Mouse (Mus musculus) adrenal gland, adult (tissue): Measurements from ENCODE around the gene Pde10a.

Source experiments
- DNase-seq, 2 experiments: peaks; one replicate each; pipeline ENCODE4 v3.0.0; 2022 to 2023; ENCODE audit warnings: low spot score in 1 of 2; ENCODE audit not compliant: inconsistent age in 2 of 2

Pde10a gene

DNA sequence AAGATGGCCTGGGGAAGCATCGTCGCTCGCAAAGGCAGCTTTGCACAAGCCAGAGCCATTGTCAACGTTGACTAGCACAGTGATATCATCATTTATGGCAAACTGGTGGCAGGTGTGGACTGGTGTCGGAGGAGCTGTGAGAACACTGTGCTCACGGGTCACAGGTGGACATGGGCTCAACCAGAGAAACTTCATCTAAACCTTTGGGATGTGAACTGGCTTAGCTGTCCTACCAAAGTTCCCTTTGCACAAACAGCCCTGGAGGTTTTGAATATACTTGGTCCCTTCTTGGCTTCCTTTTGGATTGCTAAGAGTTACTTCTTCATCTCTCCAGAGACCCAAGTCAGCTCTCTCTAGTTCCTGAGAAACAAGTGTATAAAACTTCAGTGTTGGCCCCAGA is 41.7 kb downstream of the Pde10a start, which contains the start of gene Gm17087:
Gene Gm17087, minus strand, starts transcription at position 101 of the 400 bp plus-strand sequence.
- no peak for DNase-seq

DNA sequence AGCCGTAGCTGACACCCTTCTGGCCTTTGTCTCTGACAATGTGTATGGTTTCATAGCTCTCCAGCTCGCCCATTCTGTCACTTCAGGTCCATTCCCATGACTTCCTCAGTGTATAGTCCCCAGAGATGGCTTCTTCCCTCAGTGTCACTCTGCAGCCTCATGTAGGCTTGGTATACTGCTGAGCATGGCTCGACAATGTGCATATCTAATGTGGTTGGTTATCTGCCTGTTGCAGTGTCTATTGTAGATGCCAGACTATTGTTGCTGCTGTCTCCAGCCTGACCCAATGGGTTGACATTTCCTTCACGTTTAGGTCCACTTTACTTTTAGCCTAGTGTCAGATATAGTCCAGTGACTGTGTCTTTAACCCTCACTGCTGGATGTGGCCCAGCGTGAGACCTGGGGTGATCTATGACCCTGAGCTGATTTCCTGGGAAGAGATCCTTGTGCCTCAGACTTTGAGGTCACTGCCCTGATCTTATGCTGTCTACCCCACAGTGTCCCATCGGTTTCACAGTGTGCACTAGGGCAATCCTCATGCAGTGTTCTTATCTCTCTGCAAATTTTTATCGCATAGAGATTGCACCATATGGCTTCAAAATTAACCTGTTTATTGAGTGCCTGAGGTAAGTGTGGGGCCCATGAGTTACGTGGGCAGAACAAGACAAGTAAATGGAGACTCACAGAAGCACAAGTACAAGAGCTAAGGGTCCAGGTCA is 48.5 kb downstream of the Pde10a start:
- no peak for DNase-seq

DNA sequence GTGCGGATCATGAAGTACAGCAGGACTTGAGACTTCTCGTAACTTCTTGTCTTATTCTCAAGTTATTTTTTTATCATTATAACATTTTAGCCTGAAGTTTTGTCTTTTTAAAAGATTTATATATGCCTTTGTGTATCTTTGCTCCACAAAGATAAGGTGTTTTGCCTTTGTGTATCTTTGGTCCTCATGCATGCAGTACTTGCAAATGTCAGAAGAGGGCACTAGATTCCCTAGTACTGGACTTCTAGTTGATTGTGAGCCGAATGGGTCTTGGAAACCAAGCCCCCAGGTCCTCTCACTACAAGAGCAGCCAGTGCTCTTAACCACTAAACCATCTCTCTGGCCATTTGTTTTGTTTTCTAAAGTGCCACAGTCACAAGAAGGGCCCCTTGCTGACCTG is 55.2 kb downstream of the Pde10a start:
- peak in 1 of 2 experiments; percentile 64 for DNase-seq

DNA sequence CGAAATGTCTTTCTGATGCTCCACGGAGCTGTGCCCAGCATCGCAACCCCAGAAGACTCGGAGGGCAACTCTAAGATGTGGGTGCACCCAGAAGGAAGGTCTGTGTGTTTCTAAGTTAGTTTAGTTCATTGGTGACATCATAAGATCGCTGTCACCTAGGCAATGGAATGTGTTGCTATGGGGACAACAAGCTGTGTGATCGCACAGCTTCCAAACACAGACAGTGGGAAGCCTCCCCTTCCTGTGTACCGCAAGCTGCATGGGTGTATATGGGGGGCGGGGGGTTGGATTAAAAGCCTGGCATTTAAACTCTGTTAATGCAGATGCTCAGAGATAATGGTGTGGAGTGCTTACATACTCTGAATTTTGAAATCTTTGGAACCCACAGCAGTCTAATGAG is 56.4 kb downstream of the Pde10a start:
- DNase-seq, result no peak

DNA sequence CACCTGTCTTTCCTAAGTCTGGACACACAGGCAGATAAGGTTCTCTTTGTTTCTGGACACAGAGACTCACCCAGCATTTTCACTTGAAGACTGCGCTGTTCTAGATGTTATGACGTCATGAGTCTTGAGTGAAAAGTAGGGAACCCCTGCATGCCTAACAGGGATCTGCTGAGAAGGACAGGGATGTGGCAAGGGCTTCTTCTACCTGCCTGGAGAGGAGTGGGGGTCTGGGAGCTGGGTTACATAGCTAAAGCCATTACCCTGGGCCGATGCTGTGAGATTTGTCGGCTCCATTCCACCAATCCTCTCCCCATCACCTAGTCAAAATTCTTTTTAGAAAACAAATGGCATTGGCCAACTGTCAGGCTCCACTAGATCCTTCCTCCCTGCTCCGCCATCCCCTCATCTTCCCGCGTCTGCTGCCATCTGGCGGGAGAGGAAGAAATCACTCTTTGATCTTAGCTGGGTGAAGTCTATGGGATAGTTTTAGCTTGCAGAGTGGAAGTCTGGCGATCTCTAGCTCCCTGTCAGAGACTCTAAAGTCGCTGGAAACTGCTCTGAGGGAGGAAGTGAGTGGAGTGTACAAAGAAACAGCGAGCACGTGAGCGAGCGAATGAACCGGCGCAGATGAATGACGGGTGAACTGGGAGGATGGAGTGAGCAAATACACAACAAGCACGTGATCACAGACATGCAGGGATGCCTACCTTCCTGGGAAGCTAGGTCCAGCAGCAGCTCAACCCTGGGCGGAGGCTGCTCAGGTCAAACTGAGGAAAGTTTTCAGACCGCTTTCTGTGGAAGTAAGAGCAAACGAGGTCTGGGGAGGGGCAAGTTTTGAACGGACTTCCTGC is 67.5 kb downstream of the Pde10a start:
- peak; percentile 76 to 92 for DNase-seq

DNA sequence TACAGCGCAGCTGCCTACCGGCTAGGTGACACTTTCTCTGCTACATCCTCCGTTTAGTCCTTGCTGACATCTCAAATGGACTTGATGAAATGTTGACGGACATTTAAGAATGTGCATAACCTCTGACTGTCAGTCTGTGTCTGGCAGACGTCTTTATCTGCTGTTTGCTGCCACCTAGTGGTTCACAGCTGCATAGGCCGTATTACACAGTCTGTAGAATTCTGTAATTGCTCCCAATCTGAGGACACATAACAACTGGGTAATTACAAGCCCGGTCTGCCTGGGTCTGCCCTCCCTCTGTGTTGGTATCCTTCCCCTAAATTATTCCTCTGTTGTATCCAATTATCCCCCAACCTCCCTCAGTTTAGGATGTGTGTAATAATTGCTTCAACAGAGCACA is 72.6 kb downstream of the Pde10a start:
- DNase-seq, result peak; percentile 59 to 88

DNA sequence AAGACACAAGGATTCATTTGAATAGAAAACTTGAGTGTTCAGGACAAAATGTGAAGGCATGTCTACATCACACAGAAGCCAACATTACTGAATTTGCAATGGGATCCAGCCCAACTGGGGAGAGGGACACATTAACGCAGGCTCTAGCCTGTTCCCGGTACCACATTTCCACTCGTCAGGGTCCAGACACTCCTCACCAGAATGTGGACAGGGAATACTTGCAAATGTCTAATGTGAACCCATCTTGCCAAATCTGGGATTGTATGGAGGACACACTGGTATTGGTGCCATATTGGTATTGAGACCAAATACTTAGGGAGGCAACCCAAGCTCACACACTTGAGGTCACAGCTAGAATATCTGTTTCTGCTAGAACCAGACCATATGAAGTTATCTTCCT is 77.8 kb downstream of the Pde10a start:
- no peak for DNase-seq

DNA sequence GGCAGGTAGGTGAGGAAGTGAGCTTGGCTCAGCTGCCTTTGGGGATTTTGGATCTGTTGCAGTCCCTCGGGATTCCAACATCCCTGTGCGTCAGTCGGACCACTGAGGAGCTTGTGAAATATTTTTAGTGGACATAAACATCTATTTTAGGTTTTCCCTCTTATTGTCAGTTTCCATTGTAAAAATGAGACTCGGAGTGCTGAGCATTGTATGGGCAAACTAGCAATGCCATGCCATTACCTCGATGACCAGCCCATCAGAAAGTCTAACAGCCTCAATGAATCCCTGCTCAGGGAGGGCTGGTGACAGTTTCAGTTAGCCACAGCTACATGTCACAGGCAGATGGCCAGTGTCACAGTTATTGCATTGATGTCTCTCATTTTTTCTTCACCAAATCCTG is 80.7 kb downstream of the Pde10a start:
- no peak for DNase-seq

DNA sequence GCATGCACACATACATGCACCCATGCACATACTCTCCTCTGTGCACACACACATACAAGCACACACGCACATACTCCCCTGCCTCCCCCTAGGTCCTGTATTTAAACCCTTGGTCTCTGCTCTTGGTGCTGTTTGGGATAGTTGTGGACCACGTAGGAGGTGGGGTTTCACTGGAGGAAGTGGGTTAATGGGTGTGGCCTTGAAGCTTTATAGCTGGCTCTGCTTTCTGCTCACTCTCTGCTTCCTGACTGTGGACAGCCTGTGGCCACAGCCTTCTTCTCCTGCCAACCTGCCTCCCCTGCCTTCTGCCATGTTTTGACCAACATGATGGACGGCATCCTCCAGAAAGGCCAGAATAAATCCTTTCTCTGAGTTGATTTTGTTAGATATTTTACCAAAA is 81.5 kb downstream of the Pde10a start:
- no peak for DNase-seq

DNA sequence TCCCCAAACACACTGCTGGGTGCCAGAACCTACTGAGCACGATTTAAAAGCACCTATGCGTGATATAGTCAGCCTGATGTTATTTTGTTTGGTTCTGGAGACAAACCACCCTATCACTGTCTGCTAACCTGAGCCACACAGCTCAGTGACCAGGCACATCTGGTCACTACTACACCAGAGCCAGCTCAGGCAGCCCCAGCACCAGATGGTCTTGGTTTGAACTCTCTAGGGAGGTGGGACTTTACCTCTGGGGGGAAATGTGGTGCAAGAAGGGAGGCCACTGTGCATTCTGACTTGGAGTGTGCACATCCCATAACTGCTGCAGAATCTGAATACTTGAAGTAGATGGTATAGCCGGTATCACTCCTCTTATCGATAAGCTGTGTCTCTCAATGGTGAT is 86.7 kb downstream of the Pde10a start:
- no peak for DNase-seq

DNA sequence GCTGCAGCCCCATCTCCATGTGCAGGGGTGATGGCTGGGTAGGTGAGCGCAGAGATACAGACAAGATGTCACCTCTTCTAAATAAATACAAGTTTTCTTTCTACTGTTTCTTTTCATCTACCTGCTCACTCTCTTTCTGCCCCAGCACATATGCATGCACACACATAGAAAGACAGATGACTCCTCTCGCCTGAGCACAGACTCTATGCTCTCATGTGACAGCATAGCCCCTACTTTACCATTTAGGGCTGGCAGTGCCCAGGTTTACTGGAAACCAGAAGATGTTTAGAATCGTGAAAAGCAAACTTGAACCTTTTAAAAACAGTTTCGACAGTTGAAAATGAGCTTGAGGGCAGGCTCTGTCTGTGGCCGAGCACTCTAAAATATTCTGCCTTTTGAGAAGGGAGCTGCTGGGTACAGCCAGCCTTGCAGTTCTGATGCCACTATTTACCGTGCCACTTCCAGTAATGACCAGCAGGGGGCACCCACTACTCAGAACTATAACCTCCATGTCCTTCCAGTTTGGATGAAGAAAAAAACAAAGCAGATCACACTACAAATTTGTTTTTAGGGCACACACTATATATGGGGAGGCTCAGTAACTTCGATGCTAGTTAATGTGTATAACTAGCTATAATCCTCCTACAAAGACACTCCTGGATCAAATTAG is 88.8 kb downstream of the Pde10a start:
- DNase-seq, result peak; percentile 77 to 95

DNA sequence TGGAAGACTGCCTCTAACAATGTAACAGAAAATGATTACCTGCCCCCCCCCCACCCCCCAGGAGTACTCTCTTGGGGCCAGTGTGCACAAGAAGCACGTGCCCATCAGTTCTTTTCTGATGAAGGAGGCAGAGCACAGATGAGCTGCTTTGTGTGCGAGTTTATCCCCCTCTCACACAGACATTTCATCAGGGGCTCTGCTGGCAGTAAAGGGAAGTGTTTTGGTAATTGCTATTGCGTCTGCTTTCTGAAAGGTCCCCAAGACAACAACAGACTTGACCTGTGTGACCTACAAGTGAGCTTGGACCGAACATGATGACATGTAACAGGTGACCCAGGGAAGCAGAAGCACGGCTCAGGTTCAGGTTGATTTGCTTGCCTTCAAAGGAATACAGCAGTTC is 95.2 kb downstream of the Pde10a start:
- no peak for DNase-seq

DNA sequence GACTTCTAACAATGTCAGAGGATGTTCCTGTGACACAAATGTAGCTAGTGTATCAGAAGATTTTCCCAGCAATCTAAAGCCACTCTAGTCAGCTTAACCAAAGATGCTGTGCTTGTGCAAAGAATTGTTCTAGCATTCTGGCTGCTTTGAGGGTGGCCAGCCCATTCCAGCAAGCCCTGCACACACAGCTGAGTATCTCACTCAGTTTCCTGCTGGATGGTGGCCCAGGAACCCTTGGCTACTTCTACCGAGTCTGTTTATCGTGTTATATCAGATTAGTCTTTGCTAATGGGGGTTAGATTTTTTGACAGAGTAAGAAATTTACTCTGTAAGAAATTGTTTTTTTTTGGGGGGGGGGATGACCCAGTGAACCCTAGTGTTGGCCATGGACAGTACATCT is 95.9 kb downstream of the Pde10a start:
- DNase-seq, result no peak

DNA sequence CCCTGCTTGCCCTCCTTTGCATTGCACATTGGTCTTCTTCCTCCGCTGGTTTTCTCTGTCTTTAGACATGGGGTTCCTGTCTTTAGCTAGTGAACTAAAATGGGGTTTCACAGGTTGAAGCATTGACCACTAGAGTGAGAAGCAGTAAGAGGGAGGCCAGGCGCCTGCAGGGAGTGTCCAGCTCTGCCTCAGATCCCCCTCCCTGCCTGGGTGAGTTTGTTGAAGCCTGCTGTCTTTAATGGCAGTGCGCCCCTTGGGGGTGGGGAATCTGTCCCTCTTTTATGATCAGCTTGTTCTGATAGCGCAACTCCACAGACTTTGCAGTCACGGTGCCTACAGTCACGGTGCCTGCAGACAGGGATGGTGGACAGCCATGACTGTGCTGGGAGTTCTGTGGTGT is 96.7 kb downstream of the Pde10a start:
- DNase-seq, result no peak

DNA sequence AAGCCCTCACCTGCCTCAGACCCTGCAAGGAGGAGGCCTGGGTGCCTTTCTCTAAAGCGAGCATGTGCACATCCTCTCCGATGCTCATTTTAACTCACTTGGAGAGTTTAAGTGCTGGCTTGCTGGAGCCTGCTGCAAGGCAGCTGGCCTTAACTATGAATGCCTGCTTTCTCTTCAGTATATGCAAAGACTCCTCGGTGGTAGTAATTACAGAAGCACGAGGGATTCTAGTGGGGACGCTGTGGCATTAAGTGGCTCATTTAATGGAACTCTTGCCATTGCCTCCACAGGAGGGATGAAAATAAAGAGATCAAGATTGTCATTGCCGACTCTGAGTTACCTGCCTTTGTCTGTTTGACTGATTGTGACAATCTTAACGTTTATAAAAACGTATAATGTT is 101.2 kb downstream of the Pde10a start:
- DNase-seq, result no peak

DNA sequence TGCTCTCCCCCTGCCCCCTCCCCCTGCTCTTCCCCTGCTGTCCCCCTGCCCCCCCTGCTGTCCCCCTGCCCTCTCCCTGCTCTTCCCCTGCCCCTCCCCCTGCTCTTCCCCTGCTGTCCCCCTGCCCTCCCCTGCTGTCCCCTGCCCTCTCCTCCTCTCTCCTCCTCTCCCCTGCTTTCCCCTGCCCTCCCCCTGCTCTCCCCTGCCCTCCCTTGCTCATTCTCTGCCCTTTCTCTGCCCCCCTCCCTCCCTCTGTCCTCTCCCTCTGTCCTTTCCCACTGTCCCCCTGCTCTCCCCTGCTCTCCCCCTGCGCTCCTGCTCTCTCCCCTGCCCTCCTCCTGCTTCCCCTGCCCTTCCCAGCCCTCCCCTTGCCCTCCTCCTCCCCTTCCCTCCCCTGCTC is 106.5 kb downstream of the Pde10a start:
- DNase-seq, result no peak

DNA sequence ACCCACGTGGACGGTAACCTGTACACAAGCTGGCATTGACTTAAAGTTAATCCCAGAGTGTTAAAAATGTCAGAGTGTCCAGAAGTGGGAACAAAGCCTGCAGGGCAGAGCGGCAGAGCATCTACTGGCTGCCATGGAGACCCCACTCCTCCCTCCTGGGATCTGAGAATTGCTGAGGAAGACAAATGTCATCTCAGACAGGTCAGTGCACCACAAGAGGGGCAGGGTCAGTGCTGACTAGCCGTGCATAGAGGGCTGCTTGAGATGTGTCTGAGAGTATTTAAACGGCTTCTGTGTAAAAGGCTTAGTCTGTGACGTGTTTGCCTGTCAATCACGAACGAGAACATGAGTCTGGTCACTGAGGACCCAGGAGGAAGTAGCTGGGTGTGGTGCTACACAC is 108.4 kb downstream of the Pde10a start:
- DNase-seq, result no peak

DNA sequence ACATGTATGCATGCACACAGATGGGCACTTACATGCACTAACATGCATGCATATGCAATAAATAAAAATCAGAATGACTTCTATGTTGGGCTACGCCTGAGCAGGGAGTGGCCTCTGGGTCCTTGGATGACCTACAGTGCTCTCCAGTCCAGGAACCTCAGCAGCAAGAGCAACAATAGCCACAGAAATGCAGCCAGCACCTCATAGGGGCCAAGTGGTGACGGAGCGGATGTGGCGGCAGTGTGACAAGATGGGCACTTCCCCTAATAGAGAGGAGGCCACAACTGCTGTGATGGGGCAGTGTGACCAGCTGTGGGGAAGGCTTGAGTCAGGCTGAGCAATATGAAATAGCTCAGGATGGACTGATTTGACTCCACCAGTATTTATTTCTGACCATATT is 109.3 kb downstream of the Pde10a start:
- DNase-seq, result no peak

DNA sequence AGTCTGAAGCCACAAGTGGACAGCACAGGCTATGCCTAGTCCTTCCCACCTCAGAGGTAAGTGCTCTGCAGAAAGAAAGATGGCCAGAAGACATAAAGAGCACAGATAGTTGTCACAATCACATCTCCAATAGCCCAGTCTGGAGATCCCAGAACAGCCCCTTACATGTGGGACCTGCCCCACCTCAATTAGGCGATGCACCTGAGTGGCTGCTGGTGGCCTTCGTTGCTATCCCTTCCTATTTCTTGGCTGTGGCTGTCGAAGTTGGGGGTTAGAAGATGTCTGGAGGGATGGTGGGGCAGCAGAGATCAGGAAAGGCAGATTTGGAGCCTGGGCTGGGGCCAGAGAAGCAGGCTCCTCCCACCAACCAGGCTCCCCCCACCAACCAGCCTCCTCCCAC is 111.1 kb downstream of the Pde10a start:
- DNase-seq, result no peak

DNA sequence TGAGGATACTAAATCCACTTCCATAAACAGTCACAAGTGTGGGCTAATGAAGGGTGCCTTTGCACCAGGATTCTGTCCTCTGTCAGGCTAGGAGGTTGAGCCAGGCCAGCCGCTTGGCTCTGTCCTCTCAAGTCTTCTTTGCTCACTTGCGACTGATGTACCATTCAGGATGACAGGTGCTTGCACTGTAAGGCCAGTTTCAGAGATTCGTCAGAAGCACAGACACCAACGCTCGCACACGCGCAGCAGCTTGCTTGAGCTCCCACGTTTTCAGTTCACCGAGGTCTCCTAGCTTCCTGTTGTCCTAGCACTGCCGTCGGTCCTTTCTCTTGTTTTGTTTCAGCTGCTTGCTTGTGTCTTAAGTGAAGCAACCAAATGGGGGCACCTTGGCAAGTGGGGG is 111.5 kb downstream of the Pde10a start:
- no peak for DNase-seq

DNA sequence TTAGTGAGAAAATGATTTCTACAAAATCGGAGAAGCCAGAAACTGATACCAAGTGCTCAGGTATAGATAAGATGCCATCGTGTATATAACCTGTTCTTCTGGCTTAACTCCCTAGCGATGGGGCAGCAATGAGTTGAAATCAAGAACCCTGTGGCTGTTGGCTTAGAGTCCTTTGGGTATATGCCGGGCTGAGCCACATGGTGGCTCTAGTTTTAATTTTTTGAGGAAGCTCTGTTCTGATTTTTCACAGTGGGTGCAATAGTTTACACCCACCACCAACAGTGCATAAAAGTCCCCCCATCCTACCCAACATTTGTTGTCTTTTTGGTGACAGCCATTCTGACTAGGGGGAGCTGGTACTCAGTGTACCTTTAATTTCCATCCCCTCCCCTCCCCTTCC is 112.0 kb downstream of the Pde10a start:
- DNase-seq, result no peak
